ENCODE assay signal across 27 mouse cellular contexts in the genomic region with DNA sequence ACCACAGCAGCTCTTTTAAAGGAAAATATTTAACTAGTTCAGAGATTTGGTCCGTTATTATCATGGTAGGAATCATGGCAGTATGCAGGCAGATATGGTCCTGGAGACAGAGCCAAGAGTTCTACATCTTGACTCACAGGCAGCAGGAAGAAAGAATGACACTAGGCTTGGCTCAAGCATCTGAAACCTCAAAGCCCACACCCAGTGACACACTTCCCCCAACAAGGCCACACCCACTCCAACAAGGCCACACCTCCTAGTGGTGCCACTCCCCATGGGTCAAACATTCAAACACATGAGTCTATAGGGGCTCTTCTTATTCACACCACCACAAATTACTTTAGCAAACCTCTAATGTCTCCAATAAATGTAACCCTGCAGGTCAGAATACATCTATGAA. TPM values are rescaled to one million over a fixed set of nuclear protein-coding genes. Genes with fewer than 3 reads are reported as not detected.
DNase-seq lines count a peak whose midpoint lies in the region; ATAC-seq lines count a peak whose summit lies in the region.
"Had no signal": no experiment of that assay in that cellular context is flagged by ENCODE, and none has a peak within 500 bp of the region (broad histone marks: within the 10 kb centered on the region; RNA-seq: fewer than 3 reads in every experiment).

No protein-coding gene starts in this region.

- no peaks in the 10 kb centered on the region for H3K27me3 ChIP-seq in heart, embryonic 10.5 days (ENCODE audit: insufficient read depth, poor library complexity, severe bottlenecking)
- H3K27me3 ChIP-seq in limb, embryonic 13.5 days: peaks cover 9% of the 10 kb centered on the region
- H3K27me3 ChIP-seq: embryonic facial prominence, embryonic 12.5 days; embryonic facial prominence, embryonic 15.5 days; forebrain, embryonic 12.5 days; forebrain, embryonic 15.5 days; heart, embryonic 12.5 days; heart, embryonic 15.5 days had no signal

- peaks cover 35% of the 10 kb centered on the region for H3K4me1 ChIP-seq in heart, embryonic 10.5 days
- peaks cover 35% of the 10 kb centered on the region for H3K4me1 ChIP-seq in limb, embryonic 13.5 days
- H3K4me1 ChIP-seq: forebrain, embryonic 12.5 days; forebrain, embryonic 15.5 days had no signal

- no peak overlapping the region for H3K4me2 ChIP-seq in limb, embryonic 13.5 days (replicated peaks)
- H3K4me2 ChIP-seq: embryonic facial prominence, embryonic 12.5 days; embryonic facial prominence, embryonic 15.5 days; forebrain, embryonic 12.5 days; forebrain, embryonic 15.5 days; heart, embryonic 12.5 days; heart, embryonic 15.5 days; hindbrain, embryonic 14.5 days had no signal

- no peaks in the 10 kb centered on the region for H3K36me3 ChIP-seq in heart, embryonic 10.5 days
- H3K36me3 ChIP-seq in limb, embryonic 13.5 days: no peaks in the 10 kb centered on the region
- H3K36me3 ChIP-seq: embryonic facial prominence, embryonic 12.5 days; embryonic facial prominence, embryonic 15.5 days; forebrain, embryonic 12.5 days; forebrain, embryonic 15.5 days; heart, embryonic 12.5 days; heart, embryonic 15.5 days had no signal

- no peaks in the 10 kb centered on the region for H3K9me3 ChIP-seq in heart, embryonic 10.5 days
- no peaks in the 10 kb centered on the region for H3K9me3 ChIP-seq in limb, embryonic 13.5 days
- H3K9me3 ChIP-seq: embryonic facial prominence, embryonic 12.5 days; embryonic facial prominence, embryonic 15.5 days; forebrain, embryonic 12.5 days; forebrain, embryonic 15.5 days; heart, embryonic 12.5 days; heart, embryonic 15.5 days had no signal

- no peak overlapping the region for H3K27ac ChIP-seq in heart, embryonic 10.5 days
- H3K27ac ChIP-seq in limb, embryonic 13.5 days: no peak overlapping the region
- H3K27ac ChIP-seq: embryonic facial prominence, embryonic 12.5 days; embryonic facial prominence, embryonic 15.5 days; forebrain, embryonic 12.5 days; forebrain, embryonic 15.5 days; heart, embryonic 15.5 days; hindbrain, embryonic 14.5 days; hindbrain, postnatal 0 days had no signal

- ATAC-seq in limb, embryonic 13.5 days (ENCODE audit: low FRiP score, low read depth): 0 out of 2 replicates have a peak, but pooled peaks have one; percentile 6
- ATAC-seq: forebrain, embryonic 15.5 days; hindbrain, postnatal 0 days; inflammation-experienced regulatory T-cells, adult 6 months; intestine, postnatal 0 days had no signal

- no peak overlapping the region for H3K4me3 ChIP-seq in heart, embryonic 10.5 days
- no peak overlapping the region for H3K4me3 ChIP-seq in limb, embryonic 13.5 days
- H3K4me3 ChIP-seq: embryonic facial prominence, embryonic 12.5 days; embryonic facial prominence, embryonic 15.5 days; erythroblast, embryonic 14.5 days; forebrain, embryonic 12.5 days; forebrain, embryonic 15.5 days; heart, embryonic 12.5 days; heart, embryonic 15.5 days had no signal

- 85% methylated on average over 1 of the region's 1 CpGs for WGBS in heart, embryonic 10.5 days
- WGBS in limb, embryonic 13.5 days: 82% methylated on average over 1 of the region's 1 CpGs

- peak; percentile 83 for DNase-seq in heart, adult 11 months
- DNase-seq in heart, embryonic 10.5 days (ENCODE audit: low spot score): no peak
- peak; percentile 70 for DNase-seq in 3134 (ENCODE audit: extremely low read depth, insufficient read length, low spot score)
- DNase-seq in Muller cell, postnatal 12 days (ENCODE audit: inconsistent ontology term): peak; percentile 5
- no peak for DNase-seq in cerebellum, adult 9-10 months
- DNase-seq in thymus, postnatal 10 days (ENCODE audit: low spot score in 2 of 2): no peak
- DNase-seq in layer of hippocampus, postnatal 14 days (ENCODE audit: low spot score in 2 of 2): no peak
- DNase-seq: adrenal gland, adult 8-10 months; adrenal gland, postnatal 25 days; cerebellum, adult 11-12 months; cerebellum, adult 8-10 months; cerebellum, postnatal 14 days; gastrocnemius, postnatal 25 days; heart, postnatal 10 days; heart, postnatal 36 days had no signal

- H3K9ac ChIP-seq in limb, embryonic 13.5 days: no peak overlapping the region
- H3K9ac ChIP-seq: embryonic facial prominence, embryonic 12.5 days; embryonic facial prominence, embryonic 15.5 days; forebrain, embryonic 12.5 days; forebrain, embryonic 15.5 days; heart, embryonic 12.5 days; heart, embryonic 15.5 days; hindbrain, embryonic 14.5 days had no signal

RNA-seq across cellular contexts. Expression of a gene that starts 45.1 kb away (rescaled TPM):
- polyA plus RNA-seq in heart, embryonic 10.5 days (2016; fragmentation: Nextera tagmentation; extraction: Ambion mirVana): 24.4 and 37.9 TPM in 2 replicates
- 7.4 and 9.9 TPM in 2 replicates for polyA plus RNA-seq in limb, embryonic 13.5 days (2015; fragmentation: Nextera tagmentation; extraction: Ambion mirVana)
- 10 to 100 TPM; 33.8 to 37.2 TPM for total RNA-seq in layer of hippocampus, postnatal 14 days (2021)
- polyA plus RNA-seq: erythroblast, embryonic 14.5 days had no signal

Comparison
In these comparisons a context has a peak if more than half of its experiments do, and no peak if none do; other contexts are left out.
1. DNase-seq: peak in heart, adult 11 months (single experiment), 3134 (single experiment) and Muller cell, postnatal 12 days (single experiment); none in heart, embryonic 10.5 days (single experiment), cerebellum, adult 9-10 months (single experiment), thymus, postnatal 10 days (0 of 2) and layer of hippocampus, postnatal 14 days (0 of 2).